Mouse (Mus musculus): ENCODE measurements around the gene Snx11. TPM values are rescaled to one million over a fixed set of nuclear protein-coding genes. Genes with fewer than 3 reads are reported as not detected.

Snx11 gene
- polyA plus RNA-seq, 1 experiment from 2014 or later, result 15.3 TPM

DNA sequence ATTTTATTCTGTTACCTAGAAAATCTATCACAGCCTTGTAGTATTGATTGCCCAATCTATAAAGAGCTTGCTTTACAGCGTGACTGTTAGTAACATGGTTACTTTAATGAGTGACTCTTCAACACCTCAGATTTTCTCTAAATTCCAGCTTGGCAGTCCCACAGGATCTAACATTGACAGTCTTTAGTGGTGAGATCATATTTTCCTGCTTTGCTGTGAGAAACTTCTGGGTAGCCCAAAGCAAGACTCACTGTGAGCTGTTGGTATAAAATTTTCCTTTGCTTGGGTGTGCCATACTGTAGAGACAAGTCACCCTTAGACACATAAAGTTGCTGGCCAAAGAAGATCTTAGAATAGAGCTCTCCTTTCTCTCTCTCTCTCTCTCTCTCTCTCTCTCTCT lies 51.5 kb downstream of the Snx11 start:
- 86% methylated on average over 1 of the region's 1 CpGs for WGBS
- no peak overlapping the region for H3K4me2 ChIP-seq

DNA sequence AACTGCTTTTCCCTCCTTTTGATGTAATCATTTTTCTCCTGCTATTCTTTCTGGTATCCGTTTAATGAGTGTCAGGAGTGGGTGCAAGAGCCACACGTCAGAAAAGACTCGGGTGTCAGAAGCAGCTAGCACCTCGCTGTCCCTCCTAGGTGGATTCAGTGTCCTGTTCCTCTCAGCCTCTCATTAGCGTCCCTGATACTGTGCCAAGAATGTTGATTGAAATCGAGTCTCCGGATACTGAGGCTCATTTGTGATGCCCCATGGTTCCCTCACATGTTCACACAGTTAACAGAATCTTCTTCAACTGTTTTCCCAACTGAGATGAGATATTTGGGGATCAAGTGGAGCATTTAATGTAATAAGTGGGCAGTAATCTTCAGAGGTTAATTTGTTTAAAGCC lies 58.8 kb downstream of the Snx11 start:
- ATAC-seq (ENCODE audit: low FRiP score) (no peak), DNase-seq (ENCODE audit: low spot score, missing footprints) (no peak)
- Histone ChIP-seq H3K9me3 (ENCODE audit: control insufficient read depth, low read length) (no peaks in the 10 kb centered on the region), H3K9ac (ENCODE audit: low read length) (no peak overlapping the region), H3K27me3 (ENCODE audit: control insufficient read depth, insufficient read depth, low read length) (no peaks in the 10 kb centered on the region), H3K4me3 (ENCODE audit: low read depth, low read length) (no peak overlapping the region), H3K36me3 (ENCODE audit: control insufficient read depth, insufficient read depth, low read length) (no peaks in the 10 kb centered on the region), H3K27ac (ENCODE audit: low read depth, low read length) (no peak overlapping the region), H3K4me2 (no peak overlapping the region), H3K4me1 (ENCODE audit: control insufficient read depth, insufficient read depth, low read length) (no peaks in the 10 kb centered on the region; the same call in 1 of the 2 replicates)
- 76% methylated on average over 7 of the region's 7 CpGs for WGBS

More for the DNA sequence above, 51.5 kb downstream of the Snx11 start:
- Histone ChIP-seq H3K9me3 (ENCODE audit: control insufficient read depth, low read length) (no peaks in the 10 kb centered on the region), H3K36me3 (ENCODE audit: control insufficient read depth, insufficient read depth, low read length) (no peaks in the 10 kb centered on the region), H3K27me3 (ENCODE audit: control insufficient read depth, insufficient read depth, low read length) (no peaks in the 10 kb centered on the region), H3K4me3 (ENCODE audit: low read depth, low read length) (no peak overlapping the region), H3K9ac (ENCODE audit: low read length) (no peak overlapping the region), H3K4me1 (ENCODE audit: control insufficient read depth, insufficient read depth, low read length) (peaks cover 14% of the 10 kb centered on the region), H3K27ac (ENCODE audit: low read depth, low read length) (no peak overlapping the region)
- DNase-seq (ENCODE audit: low spot score, missing footprints) (no peak), ATAC-seq (ENCODE audit: low FRiP score) (no peak)

Other genes with a start within 250 kb of the Snx11 start
- 167 and 169 TPM in 2 replicates for gene Cbx1, start 11.6 kb upstream of the Snx11 start, polyA plus RNA-seq (2014; fragmentation: Nextera tagmentation; extraction: Ambion mirVana)
- 31.7 and 35.2 TPM in 2 replicates for gene Nfe2l1, start 52.4 kb upstream of the Snx11 start, polyA plus RNA-seq (2014; fragmentation: Nextera tagmentation; extraction: Ambion mirVana)
- gene Copz2, start 72.3 kb upstream of the Snx11 start, polyA plus RNA-seq (2014; fragmentation: Nextera tagmentation; extraction: Ambion mirVana), result 47.5 and 51.1 TPM in 2 replicates
- 91.4 and 92.8 TPM in 2 replicates for gene Cdk5rap3, start 138.9 kb upstream of the Snx11 start, polyA plus RNA-seq (2014; fragmentation: Nextera tagmentation; extraction: Ambion mirVana)
- gene Prr15l, start 150.5 kb upstream of the Snx11 start, polyA plus RNA-seq (2014; fragmentation: Nextera tagmentation; extraction: Ambion mirVana), result 0.12 and 0.19 TPM in 2 replicates
- gene Pnpo, start 166.4 kb upstream of the Snx11 start, polyA plus RNA-seq (2014; fragmentation: Nextera tagmentation; extraction: Ambion mirVana), result 23.1 and 24.4 TPM in 2 replicates
- 22.2 and 26.3 TPM in 2 replicates for gene Sp2, start 205.4 kb upstream of the Snx11 start, polyA plus RNA-seq (2014; fragmentation: Nextera tagmentation; extraction: Ambion mirVana)
- gene Sp6, start 235.8 kb upstream of the Snx11 start, polyA plus RNA-seq (2014; fragmentation: Nextera tagmentation; extraction: Ambion mirVana), result not detected in 2 replicates